Mouse (Mus musculus) C2C12 (cell line): Measurements from ENCODE around the gene Vstm2a.

Experiments used
- CEBPB ChIP-seq: IDR thresholded peaks from one replicate; pipeline ENCODE4 v1.6.1; 2011; ENCODE audit warnings: low read depth, mild to moderate bottlenecking, control low read depth, moderate library complexity
- CTCF ChIP-seq: IDR thresholded peaks from one replicate; pipeline ENCODE4 v1.5.1; 2011; ENCODE audit not compliant: control insufficient read depth, insufficient read depth, insufficient read length

DNA sequence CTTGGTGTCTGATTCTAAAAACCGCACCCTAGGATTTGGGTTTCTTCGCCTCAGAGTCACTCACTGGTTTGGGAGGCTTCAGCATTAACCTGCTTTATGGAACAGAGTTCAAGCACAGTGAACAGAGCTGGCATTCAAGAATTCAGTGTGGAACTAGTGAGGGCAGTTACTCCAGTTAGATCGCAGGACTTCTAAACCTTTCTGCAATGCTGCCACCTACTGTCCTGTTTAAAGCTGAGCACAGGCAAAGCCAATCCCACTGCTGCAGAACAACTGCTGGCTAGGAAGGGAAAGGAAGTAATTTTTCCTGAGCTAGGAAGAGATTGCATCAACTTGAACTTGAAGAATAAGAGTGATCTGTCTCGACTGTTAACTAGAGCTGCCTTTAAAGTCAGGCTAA, 155.1 kb downstream of the Vstm2a start:
- TF ChIP-seq CTCF (peak; percentile 56), CEBPB (no peak)
